Mouse (Mus musculus) intestine, embryonic 14.5 days (tissue): ENCODE results near the gene Med27. TPM values are rescaled to one million over a fixed set of nuclear protein-coding genes. Genes with fewer than 3 reads are reported as not detected.
"Not testable (repeated sequence)": the region's sequence is repeated elsewhere in the genome, so short reads cannot be mapped to it uniquely, and the experiment has no call there.

Experiments used
- ATAC-seq: fragments of 200-750 bp; cut with Nextera tagmentation; replicated peaks from 2 replicates; pipeline ENCODE4 v1.8.0; 2017; ENCODE audit warnings: low read depth, moderate number of reproducible peaks, moderate TSS enrichment, moderate library complexity; ENCODE audit not compliant: low FRiP score, low TSS enrichment
- DNase-seq: peaks from one replicate; pipeline ENCODE4 v3.0.0-alpha.2; 2018; ENCODE audit warnings: low spot score
- H3K27ac ChIP-seq: fragments of 300-500 bp; sonication (generic); 2 replicates; pipeline ENCODE4 v1.5.1; 2014; ENCODE audit warnings: low read depth, mild to moderate bottlenecking, control low read depth
- H3K27me3 ChIP-seq: fragments of 300-500 bp; sonication (generic); replicated peaks from 2 replicates; pipeline ENCODE4 v1.6.1; 2014; ENCODE audit warnings: low read length, control low read depth; ENCODE audit not compliant: control insufficient read depth, insufficient read depth
- H3K36me3 ChIP-seq: fragments of 300-500 bp; sonication (generic); 2 replicates; pipeline ENCODE4 v1.6.1; 2014; ENCODE audit warnings: low read length, control low read depth; ENCODE audit not compliant: control insufficient read depth, insufficient read depth
- H3K4me1 ChIP-seq: fragments of 300-500 bp; sonication (generic); replicated peaks from 2 replicates; pipeline ENCODE4 v1.6.1; 2014; ENCODE audit warnings: low read length, control low read depth, mixed read lengths; ENCODE audit not compliant: control insufficient read depth, insufficient read depth
- H3K4me2 ChIP-seq: fragments of 300-500 bp; sonication (generic); 2 replicates; pipeline ENCODE4 v1.6.1; 2014; ENCODE audit warnings: low read length
- H3K4me3 ChIP-seq: fragments of 300-500 bp; sonication (generic); 2 replicates; pipeline ENCODE4 v1.5.1; 2014; ENCODE audit warnings: low read depth, low read length, control low read depth, mixed read lengths
- H3K9ac ChIP-seq: fragments of 300-500 bp; sonication (generic); 2 replicates; pipeline ENCODE4 v1.6.1; 2014; ENCODE audit warnings: mild to moderate bottlenecking, low read length
- H3K9me3 ChIP-seq: fragments of 300-500 bp; sonication (generic); 2 replicates; pipeline ENCODE4 v1.6.1; 2016; ENCODE audit warnings: low read length, control low read depth; ENCODE audit not compliant: control insufficient read depth
- WGBS: fragments of 180-500 bp; shearing (Covaris S2); extraction: QIAGEN DNeasy Blood & Tissue Kit; methylation state at CpG from one replicate; pipeline ENCODE4 v1.1.7; 2014; 5-methylcytosine and 5-hydroxymethylcytosine counted together
- polyA plus RNA-seq: library from polyadenylated mRNA; unstranded; fragments of >200 nt; fragmentation: Nextera tagmentation; extraction: Ambion mirVana; gene quantifications from 2 replicates; pipeline ENCODE4 v1.2.1, GENCODE M21; 2014

Med27 gene
- polyA plus RNA-seq, 1 experiment from 2014 or later, result 48.2 TPM

- not testable (repeated sequence) for H3K4me2 ChIP-seq, H3K9me3 ChIP-seq, ATAC-seq, H3K27ac ChIP-seq, H3K27me3 ChIP-seq, DNase-seq, H3K4me1 ChIP-seq, H3K36me3 ChIP-seq, H3K9ac ChIP-seq, H3K4me3 ChIP-seq
- 91% methylated on average over 9 of the region's 9 CpGs for WGBS
Measured at GRCm38 (mm10) chr2:29527480-29527879, 180.9 kb downstream of the Med27 start.

DNA sequence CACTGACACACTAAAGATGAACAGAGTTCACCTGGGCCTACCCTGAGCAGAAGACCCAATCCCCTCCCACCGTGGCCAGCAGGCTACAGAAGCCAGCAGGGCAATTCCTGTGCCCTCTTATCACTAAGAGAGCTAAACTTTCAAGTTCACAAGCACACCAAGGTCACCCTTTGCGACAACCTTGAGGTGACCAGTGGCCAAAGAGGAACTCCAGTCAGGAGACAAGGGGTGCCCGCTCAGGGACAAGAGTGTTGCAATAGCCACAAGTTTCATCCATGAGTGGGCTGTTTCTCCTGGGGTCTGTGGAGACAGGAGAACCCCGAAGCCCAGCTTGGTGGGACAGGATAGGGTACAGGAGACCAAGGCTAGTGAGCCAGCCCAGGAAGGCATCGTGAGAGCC lies 182.2 kb downstream of the Med27 start:
- H3K9me3 ChIP-seq, result no peaks in the 10 kb centered on the region
- no peak for ATAC-seq
- H3K27ac ChIP-seq, result no peak overlapping the region
- no peak overlapping the region for H3K9ac ChIP-seq
- H3K36me3 ChIP-seq, result no peaks in the 10 kb centered on the region; the same call in 1 of the 2 replicates
- H3K4me3 ChIP-seq, result no peak overlapping the region
- no peak overlapping the region for H3K4me2 ChIP-seq
- 88% methylated on average over 5 of the region's 5 CpGs for WGBS
- H3K4me1 ChIP-seq, result no peaks in the 10 kb centered on the region
- H3K27me3 ChIP-seq, result no peaks in the 10 kb centered on the region
- DNase-seq, result no peak

- H3K27me3 ChIP-seq, DNase-seq, H3K9me3 ChIP-seq, H3K27ac ChIP-seq, ATAC-seq, H3K4me1 ChIP-seq, H3K4me2 ChIP-seq, H3K4me3 ChIP-seq, H3K9ac ChIP-seq, H3K36me3 ChIP-seq: not testable (repeated sequence)
- WGBS, result 100% methylated on average over 2 of the region's 2 CpGs
Measured at GRCm38 (mm10) chr2:29529788-29530187, 183.2 kb downstream of the Med27 start.

DNA sequence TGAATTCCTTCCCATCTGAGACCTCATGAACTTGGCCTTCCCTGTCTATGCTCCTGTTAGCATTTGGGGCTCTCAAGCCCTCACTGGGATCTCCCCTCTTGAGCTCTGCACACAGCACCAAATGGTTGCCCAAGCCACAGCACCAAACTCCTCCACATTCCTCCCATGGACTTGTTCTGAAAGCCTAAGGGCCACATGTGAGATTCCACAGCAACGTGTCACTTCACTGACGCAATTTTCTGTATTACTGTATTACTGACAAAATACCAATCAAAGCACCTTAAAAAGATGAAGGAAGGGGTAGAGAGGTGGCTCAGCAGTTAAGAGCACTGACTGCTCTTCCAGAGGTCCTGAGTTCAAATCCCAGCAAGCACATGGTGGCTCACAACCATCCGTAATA lies 185.6 kb downstream of the Med27 start:
- DNase-seq (no peak), ATAC-seq (no peak)
- H3K27ac ChIP-seq, result no peak overlapping the region
- no peak overlapping the region for H3K9ac ChIP-seq
- no peaks in the 10 kb centered on the region for H3K36me3 ChIP-seq
- H3K4me1 ChIP-seq, result no peaks in the 10 kb centered on the region
- WGBS, result 94% methylated on average over 3 of the region's 3 CpGs
- H3K9me3 ChIP-seq, result no peaks in the 10 kb centered on the region
- H3K4me2 ChIP-seq, result no peak overlapping the region
- H3K27me3 ChIP-seq, result no peaks in the 10 kb centered on the region
- H3K4me3 ChIP-seq, result no peak overlapping the region

DNA sequence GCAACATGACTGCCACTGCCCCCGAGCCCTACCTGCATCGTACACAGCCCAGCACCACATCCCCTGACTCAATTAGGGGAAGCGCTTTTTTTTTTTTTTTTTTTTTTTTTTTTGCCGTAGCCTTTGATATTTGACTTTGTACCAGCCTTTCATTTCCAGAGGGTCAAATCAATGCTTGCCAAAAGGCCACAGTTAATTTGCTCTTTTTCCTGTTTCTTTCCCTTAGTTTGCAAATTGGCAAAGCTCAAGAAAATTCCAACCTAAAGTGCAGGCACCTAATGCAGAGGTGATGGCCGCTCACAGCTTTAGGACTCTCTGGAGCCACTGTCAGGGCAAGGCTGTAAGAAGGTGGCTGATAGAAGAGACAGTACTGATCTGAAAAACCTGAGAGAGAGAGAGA lies 186.3 kb downstream of the Med27 start:
- no peak overlapping the region for H3K4me2 ChIP-seq
- ATAC-seq, result no peak

DNA sequence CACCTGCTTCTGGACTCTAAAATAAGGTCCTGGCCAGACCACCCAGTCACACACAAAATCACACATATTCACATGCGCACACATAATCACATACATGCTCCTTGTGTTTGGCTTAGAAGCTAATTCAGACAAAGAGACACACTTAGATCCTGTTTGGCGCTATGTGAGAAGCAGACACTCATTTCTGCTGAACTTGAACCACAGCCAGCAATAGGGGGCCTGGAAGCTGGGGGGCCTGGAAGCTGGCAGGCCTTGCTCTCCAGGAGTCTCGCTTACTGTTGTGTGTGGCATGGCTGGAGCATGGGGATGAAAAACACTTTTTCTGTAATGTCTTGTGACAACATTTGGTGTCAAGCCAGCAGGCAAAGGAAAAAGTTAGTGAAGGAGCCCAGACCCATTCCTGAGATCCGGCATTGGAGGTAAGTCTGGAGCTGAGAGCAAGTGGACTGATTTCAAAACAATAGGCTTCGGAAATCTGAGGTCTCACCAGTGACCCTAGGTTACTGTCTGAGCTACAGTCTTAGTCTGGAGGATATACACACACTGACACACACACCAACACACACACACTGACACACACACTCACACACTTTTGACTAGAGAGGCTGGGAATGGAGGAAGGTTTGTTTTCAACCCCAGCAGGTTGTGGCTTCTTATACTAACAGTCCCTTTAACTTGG lies 189.1 kb downstream of the Med27 start:
- DNase-seq, result no peak
- H3K9ac ChIP-seq, result no peak overlapping the region
- no peak overlapping the region for H3K4me2 ChIP-seq
- H3K4me3 ChIP-seq, result no peak overlapping the region
- no peaks in the 10 kb centered on the region for H3K4me1 ChIP-seq
- no peaks in the 10 kb centered on the region for H3K36me3 ChIP-seq
- no peaks in the 10 kb centered on the region for H3K9me3 ChIP-seq
- ATAC-seq, result no peak
- H3K27ac ChIP-seq, result no peak overlapping the region
- H3K27me3 ChIP-seq, result no peaks in the 10 kb centered on the region
- whole genome bisulfite sequencing, result 68% methylated on average over 5 of the region's 5 CpGs

More for the DNA sequence above, 186.3 kb downstream of the Med27 start:
- Histone ChIP-seq H3K27me3 (no peaks in the 10 kb centered on the region), H3K9me3 (no peaks in the 10 kb centered on the region), H3K4me1 (no peaks in the 10 kb centered on the region), H3K9ac (no peak overlapping the region), H3K36me3 (no peaks in the 10 kb centered on the region), H3K27ac (no peak overlapping the region), H3K4me3 (no peak overlapping the region)
- no peak for DNase-seq
- 86% methylated on average over 5 of the region's 5 CpGs for WGBS

- no peaks in the 10 kb centered on the region for H3K27me3 ChIP-seq
- no peak overlapping the region for H3K4me3 ChIP-seq
- H3K9ac ChIP-seq, result no peak overlapping the region
- ATAC-seq, result no peak
- H3K4me2 ChIP-seq, result no peak overlapping the region
- no peaks in the 10 kb centered on the region for H3K36me3 ChIP-seq
- DNase-seq, result no peak
- no peaks in the 10 kb centered on the region for H3K4me1 ChIP-seq
- no peak overlapping the region for H3K27ac ChIP-seq
- WGBS, result 85% methylated on average over 9 of the region's 9 CpGs
- no peaks in the 10 kb centered on the region for H3K9me3 ChIP-seq
Measured at GRCm38 (mm10) chr2:29536481-29536880, 189.9 kb downstream of the Med27 start.

DNA sequence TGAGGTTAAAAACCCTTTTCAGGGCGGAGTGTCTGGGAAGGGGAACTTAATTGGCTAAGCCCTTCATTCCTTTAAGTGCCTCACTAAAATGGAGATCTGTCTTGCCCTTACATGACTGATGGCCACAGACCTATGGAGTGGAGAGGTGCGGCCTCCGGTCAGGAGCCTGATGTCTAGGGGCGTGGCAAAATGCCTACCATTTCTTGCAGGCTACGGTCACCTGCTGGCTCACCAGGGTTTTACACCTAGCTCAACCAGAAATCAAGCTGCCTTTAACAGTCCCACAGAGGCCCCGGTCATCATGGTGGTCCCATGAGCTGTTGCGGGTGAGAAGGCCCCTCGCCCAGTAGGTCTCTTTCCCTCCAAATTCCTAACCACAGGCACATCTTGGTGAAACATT lies 190.7 kb downstream of the Med27 start:
- no peaks in the 10 kb centered on the region for H3K36me3 ChIP-seq
- ATAC-seq (no peak), DNase-seq (no peak)
- no peak overlapping the region for H3K27ac ChIP-seq
- no peak overlapping the region for H3K9ac ChIP-seq
- no peaks in the 10 kb centered on the region for H3K27me3 ChIP-seq
- WGBS, result 76% methylated on average over 8 of the region's 8 CpGs
- H3K4me3 ChIP-seq, result no peak overlapping the region
- H3K4me2 ChIP-seq, result no peak overlapping the region
- H3K9me3 ChIP-seq, result no peaks in the 10 kb centered on the region
- H3K4me1 ChIP-seq, result no peaks in the 10 kb centered on the region

- H3K4me3 ChIP-seq, result no peak overlapping the region
- no peaks in the 10 kb centered on the region for H3K27me3 ChIP-seq
- no peaks in the 10 kb centered on the region for H3K4me1 ChIP-seq
- H3K9ac ChIP-seq, result no peak overlapping the region
- no peaks in the 10 kb centered on the region for H3K36me3 ChIP-seq
- no peak for DNase-seq
- H3K27ac ChIP-seq, result no peak overlapping the region
- 85% methylated on average over 13 of the region's 13 CpGs for WGBS
- no peak for ATAC-seq
- H3K4me2 ChIP-seq, result no peak overlapping the region
- H3K9me3 ChIP-seq, result no peaks in the 10 kb centered on the region
Measured at GRCm38 (mm10) chr2:29542039-29542438, 195.4 kb downstream of the Med27 start.
